Mouse (Mus musculus): Measurements from ENCODE around the gene Fam219a.

Gene Fam219a

GRCm38 (mm10) chr4:41553116-41553515 lies 16.2 kb downstream of the Fam219a start:
- DNase-seq, result no peak

DNA sequence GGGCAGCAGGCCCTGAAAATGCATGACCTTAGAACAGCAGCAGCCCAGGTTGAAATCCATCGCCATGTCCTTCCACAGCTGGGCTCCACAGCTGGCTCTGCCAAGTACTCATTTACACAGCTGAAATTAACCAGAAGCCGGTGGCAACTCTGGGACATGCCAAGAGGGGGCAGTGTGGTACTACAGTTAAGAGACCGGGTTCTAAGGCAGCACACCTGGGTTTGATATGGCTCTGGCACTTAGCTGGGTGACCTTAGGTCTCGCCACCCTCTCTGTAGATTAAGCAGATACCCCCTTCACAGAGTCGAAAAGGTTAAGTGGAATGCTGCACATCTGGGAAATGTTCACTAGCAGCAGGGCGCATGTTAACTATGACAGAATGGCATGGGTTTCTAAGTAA lies 16.8 kb downstream of the Fam219a start:
- peak; percentile 75 to 94 for DNase-seq

DNA sequence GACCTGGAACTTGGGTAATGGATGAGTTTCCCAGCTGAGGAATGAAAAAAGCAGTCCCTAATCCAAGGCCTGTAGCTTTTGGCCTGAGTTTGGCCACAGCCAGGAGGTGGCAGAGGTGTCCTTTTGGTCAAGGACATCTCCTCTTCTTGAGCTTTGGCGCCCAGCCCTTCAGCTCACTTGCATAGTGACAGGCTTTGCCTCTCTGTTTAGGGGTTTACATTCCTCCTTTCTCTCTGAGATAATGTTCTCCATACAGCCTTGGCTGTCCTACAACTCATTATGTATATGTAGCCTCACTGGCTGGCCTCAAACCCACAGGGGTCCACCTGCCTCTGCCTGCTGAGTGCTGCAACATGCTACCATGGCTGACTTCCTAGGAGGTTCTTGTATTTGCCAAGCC lies 22.3 kb downstream of the Fam219a start:
- no peak for DNase-seq

DNA sequence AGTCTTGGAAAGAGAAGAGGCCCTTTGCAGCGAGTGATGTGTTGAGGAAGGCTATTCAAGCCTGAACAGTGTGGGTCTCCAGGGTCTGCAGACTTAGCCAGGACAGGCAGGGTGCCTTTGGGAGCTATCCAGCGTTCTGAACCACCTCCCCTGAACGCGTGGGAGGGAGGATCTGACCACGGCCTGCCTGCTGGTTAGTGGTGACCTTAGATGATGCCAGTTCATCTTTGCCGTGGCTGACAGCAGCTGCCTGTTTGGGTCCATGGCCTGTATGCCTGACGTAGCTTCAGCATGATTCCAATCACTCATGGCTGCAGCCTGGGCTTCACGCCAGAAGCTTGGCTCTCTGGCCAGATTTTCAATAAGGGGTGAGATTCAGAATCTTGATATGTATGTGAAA lies 23.4 kb downstream of the Fam219a start:
- DNase-seq, result no peak

DNA sequence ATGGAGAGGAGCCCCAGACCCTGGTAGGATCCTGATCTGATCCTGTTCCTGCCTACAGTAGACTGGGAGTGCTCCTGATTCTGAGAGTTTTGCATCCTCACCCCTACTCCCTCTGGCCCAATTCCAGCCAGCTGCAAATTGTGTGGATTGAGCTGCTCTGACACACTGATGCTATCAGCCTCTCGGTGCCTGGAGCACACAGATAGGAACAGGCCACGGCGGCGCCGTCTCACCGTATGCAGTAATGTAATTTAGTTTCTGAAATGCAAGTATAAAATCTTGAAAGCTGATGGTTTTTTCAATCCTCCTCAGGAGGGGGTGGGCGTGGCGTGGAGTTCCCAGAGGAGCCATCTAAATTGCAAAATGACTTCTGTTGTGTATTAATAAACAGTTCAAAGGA lies 27.2 kb downstream of the Fam219a start:
- DNase-seq, result no peak

DNA sequence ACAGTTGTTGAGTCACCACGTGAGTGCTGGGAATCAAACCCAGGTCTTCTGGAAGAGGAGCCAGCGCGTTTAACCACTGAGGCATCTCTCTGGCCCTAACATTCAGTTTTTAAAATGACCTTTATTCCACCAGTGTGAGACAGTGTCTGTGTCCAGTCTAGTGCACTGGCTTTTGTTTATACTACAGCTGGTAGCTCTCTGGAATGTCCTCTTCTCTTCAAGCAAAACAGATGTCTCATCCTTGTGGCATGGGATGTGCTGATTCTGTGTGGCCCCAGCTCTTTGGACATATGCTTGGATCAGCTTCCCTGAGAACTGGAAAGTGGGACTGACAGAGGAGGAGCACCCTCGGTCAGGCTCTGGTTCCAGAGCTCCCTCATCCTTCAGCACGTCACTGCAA lies 34.5 kb downstream of the Fam219a start:
- no peak for DNase-seq

GRCm38 (mm10) chr4:41532420-41532819 lies 36.9 kb downstream of the Fam219a start:
- DNase-seq, result no peak

DNA sequence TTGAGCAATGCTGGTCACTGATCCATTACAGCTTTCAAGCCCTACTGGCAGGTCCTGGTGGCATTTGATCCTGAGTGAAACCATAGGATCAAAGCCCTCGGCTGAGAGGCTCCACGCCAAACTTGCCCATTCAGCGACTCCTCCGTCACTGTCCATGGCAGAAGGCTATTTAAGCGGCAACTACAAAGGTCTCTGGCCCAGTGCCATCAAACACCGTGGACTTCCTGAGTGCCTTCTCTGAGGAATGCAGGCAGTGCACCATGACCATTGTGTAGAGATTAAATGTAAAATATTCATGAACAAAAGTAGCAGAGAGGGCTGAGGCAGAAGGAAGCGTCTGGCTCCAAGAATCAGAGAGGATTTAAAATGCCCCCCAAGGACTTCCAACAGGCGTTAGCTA lies 41.3 kb downstream of the Fam219a start:
- DNase-seq, result peak; percentile 80 to 88

DNA sequence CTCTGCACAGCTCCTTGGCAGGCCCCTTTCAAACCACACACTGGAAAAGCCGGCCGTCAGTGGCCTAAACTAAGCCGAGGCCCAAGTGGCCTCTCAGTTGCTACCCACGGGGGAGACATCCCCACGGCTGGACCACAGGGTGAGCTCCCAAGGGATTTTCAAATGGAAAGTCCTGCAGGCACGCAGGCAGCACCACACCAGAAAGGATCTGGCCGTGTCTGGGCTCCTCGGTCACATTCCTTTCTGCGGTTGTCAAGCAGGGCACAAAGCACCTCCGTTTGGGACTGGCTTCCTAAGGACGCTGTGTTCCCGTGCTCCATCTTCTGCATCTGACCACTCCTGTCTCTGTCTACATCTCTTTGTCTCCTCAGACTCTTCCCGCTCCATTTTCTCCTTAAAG lies 42.3 kb downstream of the Fam219a start:
- DNase-seq, result no peak

DNA sequence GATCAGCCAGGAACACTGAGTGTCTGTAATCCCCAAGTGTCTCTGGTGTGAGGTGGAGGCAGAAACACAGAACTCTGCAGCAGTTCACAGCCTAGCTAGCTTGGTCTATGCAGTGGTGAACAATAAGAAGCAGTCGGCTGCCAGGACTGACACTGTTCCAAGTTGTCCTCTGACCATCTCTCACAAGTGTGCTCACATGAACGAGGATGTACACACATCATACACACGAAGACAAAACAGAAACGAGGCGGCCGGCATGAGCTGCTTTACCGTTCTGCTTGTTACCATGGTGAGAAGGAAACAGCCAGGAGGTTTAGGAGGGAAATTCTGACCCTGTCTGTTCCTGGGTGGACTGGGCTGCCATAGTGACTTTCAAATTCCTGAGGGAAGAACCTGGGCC lies 42.8 kb downstream of the Fam219a start:
- no peak for DNase-seq

DNA sequence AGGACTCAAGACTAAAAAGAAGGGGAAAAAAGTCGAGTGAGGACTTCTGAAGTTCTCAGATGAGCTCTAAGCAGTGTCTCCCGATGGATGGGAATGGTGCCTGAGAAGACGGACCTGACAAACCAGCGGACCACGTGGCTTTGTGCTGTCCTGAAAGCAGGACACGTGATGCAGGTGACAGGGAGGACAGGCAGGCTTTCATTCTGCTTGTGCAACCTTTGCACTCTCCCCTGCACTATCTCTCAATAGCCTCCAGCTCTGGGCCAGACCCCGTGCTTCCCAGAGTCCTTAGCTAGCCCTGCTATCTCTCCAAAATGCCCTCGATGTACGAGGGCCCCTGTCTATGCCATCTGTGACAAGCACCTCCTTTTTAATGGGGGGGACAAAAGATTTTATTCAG lies 44.5 kb downstream of the Fam219a start:
- no peak for DNase-seq

DNA sequence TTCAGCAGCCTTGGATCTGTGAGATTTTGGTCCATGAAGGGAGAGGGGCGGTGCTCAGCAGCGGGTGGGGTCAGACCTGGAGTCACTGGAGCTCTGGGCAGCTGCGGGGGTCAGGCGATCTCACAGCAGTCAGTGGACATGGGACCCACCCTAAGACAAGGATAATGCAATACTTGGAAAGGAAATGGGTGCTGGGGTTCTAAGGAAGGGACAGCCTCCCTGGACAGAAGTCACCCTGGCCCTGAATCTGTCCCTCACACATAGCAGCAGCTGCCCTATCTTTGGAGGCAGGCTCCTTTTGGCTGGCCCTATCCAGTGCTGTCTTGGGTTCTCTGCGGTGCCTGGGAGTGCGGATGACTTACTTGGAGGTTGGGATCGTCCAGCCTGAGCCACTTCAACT lies 45.5 kb downstream of the Fam219a start:
- no peak for DNase-seq

DNA sequence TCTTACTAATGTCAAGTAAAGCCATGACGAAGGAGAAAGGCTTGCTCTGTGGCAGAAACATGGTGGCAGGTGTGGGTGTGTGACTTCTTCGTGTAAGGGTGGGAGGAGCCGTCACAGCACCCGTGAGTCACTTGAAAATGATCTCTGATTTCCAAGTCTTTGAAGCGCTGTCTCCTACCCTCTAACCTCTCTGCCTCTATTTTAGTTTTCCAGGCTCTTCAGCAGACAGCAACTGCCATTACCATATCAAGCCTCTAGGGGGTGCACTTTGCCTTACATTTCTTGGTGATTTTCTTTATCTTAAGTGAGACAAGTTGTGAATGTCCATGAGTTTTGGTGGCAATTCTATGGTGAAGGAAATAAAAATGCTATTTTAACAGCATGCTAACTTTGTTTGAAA lies 46.5 kb downstream of the Fam219a start:
- DNase-seq, result peak in 1 of 2 experiments; percentile 60

GRCm38 (mm10) chr4:41522136-41522535 lies 47.2 kb downstream of the Fam219a start:
- DNase-seq, result no peak

DNA sequence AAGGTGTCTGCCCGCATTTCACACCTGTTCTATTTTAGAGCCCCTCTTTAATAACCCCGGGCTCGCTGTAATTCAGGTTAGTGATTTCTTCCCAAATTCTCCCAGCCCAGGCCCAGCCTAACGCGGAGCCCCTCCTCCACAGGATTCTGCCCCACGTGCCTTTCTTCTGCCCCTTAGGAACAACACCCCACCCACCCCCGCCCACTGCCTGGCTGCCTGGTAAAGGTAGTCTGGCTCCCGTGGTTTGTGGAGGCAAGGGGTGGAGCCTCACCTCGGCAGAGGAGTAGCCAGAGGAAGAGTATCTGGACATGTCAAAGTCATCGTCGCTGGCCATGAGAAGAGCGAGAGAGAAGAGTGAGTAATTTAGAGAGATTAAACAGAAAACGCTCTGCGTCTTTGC lies 48.7 kb downstream of the Fam219a start:
- DNase-seq, result no peak

- DNase-seq, result no peak
Observed at GRCm38 (mm10) chr4:41519195-41519594, 50.1 kb downstream of the Fam219a start.

- DNase-seq, result no peak
Observed at GRCm38 (mm10) chr4:41518349-41518748, 51.0 kb downstream of the Fam219a start.

- no peak for DNase-seq
Observed at GRCm38 (mm10) chr4:41517233-41517632, 52.1 kb downstream of the Fam219a start, which contains the start of gene 1110017D15Rik. Gene 1110017D15Rik (minus strand): TSS chr4:41517333.

DNA sequence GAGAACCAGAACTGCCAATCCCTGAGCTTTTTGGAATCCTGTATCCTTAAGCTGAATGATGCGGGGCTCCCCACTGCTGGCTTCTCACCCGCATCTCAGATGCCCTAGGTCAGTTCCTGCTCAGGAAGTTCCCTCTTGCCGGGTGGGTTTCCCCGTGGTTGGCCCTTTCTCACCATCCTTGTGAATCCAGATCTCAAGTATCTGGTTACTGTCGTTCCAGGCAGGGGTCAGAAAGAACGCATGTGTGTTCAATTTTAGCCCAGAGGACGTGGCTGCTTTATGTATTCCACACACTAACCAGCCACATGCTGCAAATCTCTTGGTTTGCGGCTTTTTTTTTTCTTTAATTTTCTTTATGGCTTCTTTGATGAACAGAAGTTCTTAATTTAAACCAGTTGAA lies 55.6 kb downstream of the Fam219a start:
- no peak for DNase-seq

DNA sequence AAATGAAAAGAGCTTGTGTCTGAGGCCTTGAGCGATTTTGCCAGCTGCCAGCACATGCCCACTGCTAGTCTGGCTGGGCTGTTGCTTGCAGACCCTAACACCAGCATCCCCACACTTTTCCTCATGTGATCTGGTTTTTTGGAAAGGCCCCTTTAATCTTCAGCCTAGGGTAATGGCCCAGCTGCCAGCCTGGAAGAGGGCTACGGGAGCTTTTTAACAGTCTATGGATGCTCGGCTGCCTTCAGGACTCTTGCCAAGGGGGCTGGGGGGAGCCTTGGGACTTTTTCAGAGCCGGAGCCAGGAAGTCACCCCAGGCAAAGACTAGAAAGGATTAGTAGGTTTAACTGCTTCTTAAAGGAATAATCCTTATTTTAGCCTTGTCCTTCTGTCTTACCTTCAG lies 56.0 kb downstream of the Fam219a start:
- DNase-seq, result no peak

DNA sequence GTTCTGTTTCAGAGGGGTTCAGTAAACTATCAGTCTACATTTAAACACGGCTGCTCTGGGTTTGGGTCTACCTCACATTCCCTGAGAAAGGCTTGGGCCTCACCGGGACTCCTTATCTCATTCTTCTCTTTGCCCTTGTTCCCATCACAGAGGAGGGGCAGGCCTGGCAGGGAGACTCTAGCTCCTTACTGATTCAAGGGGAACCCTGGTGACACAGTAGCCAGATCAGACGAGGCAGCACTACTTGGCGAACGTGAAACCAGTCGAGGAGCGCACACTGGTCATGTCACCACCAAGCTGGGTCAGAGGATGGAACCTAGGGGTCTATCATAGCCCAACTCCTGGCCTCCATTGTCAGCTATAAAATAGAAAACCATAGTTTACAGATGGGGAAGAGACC lies 61.3 kb downstream of the Fam219a start:
- no peak for DNase-seq

GRCm38 (mm10) chr4:41507326-41507924 lies 61.9 kb downstream of the Fam219a start:
- DNase-seq, result no peak

- DNase-seq, result peak; percentile 89 to 94
Observed at GRCm38 (mm10) chr4:41506906-41507305, 62.4 kb downstream of the Fam219a start.

DNA sequence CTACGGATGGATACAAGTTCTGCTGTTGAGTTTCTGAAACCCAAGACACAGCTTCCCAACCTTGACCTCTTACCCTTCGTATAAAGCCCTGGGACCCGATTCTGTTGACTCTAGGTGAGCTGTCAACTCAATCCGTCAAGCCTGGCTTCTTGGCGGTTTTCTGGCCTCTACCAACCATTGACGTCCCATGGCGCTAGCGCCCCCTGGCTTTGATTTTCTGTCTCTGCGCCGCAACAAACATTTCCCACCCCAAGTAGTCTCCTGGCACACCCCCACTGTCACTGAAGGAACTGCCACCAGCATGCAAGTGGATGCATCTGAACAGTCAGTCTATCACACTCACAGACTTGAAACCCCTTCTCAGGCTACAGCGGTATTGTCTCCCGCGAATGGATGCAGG lies 63.2 kb downstream of the Fam219a start:
- DNase-seq, result peak; percentile 67 to 76

DNA sequence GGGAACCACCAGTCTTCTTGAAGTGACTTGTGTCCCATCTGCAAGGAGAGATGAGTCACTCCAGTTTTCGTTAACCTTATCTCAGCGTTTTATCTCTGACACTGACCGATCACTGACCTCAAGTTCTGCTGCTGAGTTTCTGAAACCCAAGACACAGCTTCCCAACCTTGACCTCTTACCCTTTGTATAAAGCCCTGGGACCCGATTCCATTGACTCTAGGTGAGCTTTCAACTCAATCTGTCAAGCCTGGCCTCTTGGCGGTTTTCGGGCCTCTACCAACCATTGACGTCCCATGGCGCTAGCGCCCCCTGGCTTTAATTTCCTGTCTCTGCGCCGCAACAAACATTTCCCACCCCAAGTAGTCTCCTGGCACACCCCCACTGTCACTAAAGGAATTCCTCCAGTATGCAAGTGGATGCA lies 64.2 kb downstream of the Fam219a start:
- DNase-seq, result peak in 1 of 2 experiments; percentile 56

- no peak for DNase-seq
Observed at GRCm38 (mm10) chr4:41504325-41504724, 65.0 kb downstream of the Fam219a start.

Measured in kidney, adult 8-10 months (tissue).